Mouse (Mus musculus) cerebellum, adult 8-10 months (tissue): ENCODE results near the gene Wfdc2.

Source experiments
- DNase-seq: peaks from one replicate; pipeline ENCODE4 v3.0.0; 2022

The Wfdc2 gene

GRCm38 (mm10) chr2:164562391-164563188 is at the start of gene Wfdc2:
Wfdc2 (plus strand) TSS chr2:164562413.
- DNase-seq, result no peak

DNA sequence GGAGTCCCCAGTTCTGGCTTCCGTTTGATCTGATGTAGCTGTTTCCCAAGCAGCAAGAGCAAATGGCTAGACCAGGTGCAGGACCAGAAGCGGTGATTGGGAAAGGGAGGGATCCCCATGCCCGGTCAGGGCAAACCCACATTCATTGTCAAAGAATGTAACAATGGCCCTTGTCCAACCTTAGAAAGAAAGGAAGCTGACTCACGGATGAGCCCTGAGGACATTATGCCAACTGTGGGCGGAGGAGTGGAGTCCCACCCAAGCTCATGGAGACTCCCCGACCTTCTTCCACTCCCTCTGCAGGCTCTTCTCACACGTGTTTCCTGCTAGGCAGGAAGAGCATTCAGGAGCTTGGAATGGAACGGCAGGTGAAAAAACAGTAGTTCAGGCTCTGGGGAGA is 48.8 kb upstream of the Wfdc2 start:
- no peak for DNase-seq

DNA sequence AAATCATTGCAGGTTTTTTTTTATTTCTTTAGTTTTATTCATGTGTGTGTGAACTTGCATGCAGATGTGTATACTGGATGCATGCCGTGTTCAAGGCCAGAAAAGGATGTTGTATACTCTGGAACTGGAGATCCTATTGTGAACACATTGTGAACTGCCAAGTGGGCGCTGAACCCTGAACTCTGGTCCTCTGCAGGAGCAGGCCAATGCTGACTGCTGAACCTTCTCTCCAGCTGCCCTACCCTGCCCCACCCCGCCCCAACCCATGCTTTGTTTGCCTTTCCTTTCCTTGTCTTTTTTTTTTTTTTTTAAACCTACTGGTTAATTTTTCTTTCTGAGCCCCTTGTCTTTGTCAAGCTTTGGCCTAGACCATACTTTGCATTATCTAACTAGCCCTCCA is 47.3 kb upstream of the Wfdc2 start:
- no peak for DNase-seq

DNA sequence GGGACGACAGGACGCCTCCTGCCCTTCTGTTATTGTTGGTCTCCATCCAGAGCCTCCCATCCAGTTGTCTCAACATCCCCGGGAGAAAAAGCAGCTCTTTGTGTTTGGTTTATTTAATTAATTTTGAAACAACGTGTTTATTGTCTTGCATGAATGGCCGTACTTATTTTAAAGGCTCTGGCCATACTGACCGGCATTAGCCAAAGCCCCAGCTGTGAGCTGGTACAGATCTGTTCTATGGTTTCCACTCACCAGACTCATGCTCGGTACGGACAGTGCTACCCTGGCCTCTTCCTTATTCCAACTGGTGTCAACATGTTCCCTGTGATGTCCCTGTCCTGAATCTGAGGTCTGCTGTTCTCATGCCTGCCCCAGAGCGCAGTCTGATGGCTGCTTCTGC is 46.3 kb upstream of the Wfdc2 start:
- DNase-seq, result no peak

- DNase-seq, result no peak
Observed at GRCm38 (mm10) chr2:164516592-164516991, 45.6 kb upstream of the Wfdc2 start.

- DNase-seq, result peak; percentile 50
Observed at GRCm38 (mm10) chr2:164517485-164518221, 44.6 kb upstream of the Wfdc2 start.

- DNase-seq, result no peak
Observed at GRCm38 (mm10) chr2:164518266-164519170, 43.7 kb upstream of the Wfdc2 start.

- DNase-seq, result no peak
Observed at GRCm38 (mm10) chr2:164519171-164519526, 43.1 kb upstream of the Wfdc2 start.

GRCm38 (mm10) chr2:164520782-164521181 is 41.4 kb upstream of the Wfdc2 start:
- no peak for DNase-seq

DNA sequence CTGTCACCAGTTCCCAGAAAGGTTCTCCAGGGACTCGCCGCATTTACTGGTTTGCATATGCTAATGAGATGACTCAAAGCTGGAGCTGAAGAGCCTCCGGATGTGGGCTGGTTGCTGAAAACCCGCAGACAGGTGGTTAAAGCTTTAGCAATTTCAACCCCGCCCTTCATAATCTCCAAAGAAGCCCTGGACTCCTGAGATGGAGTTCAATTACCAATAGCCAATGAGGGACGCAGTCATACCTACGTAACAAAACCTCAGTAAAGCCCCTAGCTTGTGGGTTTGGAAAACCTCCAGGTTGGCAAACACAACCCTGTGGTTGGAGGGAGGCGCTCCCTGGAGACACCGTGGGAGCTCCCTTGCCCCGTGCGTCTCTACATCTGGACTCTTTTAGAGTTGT is 40.4 kb upstream of the Wfdc2 start:
- no peak for DNase-seq

DNA sequence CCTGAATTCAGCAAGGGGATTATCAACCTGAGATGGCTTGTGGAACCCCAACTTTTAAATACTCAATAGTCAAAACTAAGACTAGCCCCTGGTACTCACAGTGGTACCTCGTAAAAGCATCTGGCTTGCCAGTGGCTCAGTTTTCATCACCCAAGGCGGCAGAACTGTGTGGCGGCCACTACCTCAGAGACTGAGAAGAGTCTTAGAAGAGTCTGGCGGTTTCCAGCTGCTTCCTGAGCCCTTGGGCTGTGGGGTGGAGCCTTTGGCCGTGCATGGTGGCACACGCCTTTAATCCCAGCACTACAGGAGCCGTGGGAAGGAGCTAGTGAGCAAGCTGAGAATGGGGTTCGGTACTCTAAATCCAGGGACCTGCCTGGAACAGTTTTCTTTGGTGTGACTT is 39.9 kb upstream of the Wfdc2 start:
- no peak for DNase-seq

- DNase-seq, result no peak
Observed at GRCm38 (mm10) chr2:164523301-164523773, 38.9 kb upstream of the Wfdc2 start.

GRCm38 (mm10) chr2:164528557-164528956 is 33.7 kb upstream of the Wfdc2 start:
- DNase-seq, result no peak

- DNase-seq, result peak; percentile 73
Observed at GRCm38 (mm10) chr2:164531169-164531568, 31.0 kb upstream of the Wfdc2 start.

- DNase-seq, result no peak
Observed at GRCm38 (mm10) chr2:164534315-164534714, 27.9 kb upstream of the Wfdc2 start.

DNA sequence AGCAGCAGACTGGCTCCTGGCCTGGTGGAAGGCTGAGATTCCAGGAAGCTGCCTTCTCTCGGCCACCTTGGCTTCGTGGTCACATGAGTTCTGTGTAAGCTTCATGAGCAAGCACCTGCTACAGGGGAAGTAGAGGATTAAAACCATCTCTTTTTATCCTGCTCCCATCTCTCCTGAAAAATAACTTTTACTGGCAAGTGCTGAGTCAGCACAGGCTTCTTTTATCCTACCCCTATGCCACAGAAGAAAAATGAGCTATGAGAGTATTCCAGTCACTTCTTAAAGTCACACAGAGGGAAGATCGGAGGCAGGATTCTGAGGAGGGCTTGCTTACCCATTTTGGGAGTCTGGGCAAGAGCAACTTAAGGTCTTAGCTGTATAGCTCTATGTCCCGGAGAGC is 25.2 kb upstream of the Wfdc2 start:
- no peak for DNase-seq

DNA sequence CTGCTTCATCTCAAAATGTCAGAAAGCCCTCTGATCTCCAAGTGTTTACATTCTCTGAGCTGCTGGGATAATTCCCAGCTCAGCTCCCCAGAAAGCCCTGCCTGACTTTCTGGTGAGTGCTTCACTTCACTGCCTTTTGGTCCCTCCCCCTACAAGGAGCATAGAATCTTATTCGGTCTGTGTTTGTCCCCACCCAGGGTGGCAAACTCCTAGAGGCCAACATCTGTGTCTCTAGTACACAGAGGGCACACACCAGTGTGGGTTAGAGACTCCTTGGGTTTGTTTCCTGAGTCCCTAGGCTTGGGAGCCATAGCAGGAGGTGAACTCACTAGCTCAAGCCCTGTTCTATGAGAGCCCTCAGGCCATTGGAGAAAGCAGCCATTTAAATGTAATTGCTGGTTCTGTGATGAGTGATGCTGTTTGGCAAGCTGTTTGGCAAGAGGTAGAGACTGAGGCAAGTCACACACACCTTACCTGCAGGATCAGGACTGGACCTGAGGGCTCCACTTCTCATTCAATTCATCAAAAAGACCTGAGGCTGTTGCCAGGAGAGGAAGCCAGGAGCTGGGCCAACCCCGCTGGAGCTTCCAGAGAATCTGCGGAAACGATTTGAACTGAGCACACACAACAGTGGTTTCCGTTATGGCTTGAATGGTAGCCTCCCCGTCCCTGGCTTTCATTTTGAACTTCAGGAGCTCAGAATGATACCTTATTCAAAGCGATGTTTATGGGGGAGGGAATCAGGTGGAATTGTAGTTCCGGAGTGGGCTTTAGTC is 21.4 kb upstream of the Wfdc2 start:
- DNase-seq, result no peak

- no peak for DNase-seq
Observed at GRCm38 (mm10) chr2:164542132-164542531, 20.1 kb upstream of the Wfdc2 start.

DNA sequence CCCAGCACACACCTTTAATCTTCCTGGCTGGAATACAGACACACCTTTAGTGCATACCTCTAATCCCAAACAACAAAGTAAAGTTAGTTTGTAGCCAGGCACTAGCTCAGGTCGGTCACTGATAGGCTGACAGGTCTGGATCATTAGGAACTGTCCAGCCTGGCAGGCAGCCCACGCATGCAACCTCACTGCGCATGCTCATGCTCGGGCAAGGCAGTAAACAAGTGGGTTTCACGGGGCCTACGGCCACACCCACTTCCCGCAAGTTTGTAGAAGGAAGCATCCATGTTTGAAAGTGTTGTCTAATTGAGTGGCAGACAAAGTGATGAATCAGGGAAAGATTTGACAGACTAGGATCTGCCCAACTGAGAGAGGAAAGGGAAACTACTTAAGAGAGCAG is 19.6 kb upstream of the Wfdc2 start:
- DNase-seq, result no peak

DNA sequence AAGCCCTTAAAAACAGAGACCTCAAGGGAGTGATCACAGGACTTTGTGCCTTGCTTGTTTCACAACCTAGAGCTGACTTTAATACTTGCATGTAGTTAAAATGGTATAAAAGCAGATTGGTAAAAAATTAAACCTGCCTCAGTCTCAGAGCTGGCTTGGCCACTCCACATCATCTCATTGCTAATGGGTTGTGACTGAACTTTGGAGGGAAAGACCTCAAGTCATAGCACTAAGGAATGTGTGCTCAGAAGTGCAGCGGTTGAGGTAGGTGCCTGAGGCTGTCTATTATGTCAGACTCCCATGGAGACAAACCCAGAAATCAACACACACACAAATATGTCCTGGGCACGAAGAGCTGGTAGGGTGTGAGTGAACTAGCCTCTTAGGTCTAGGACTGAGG is 18.5 kb upstream of the Wfdc2 start:
- no peak for DNase-seq

- no peak for DNase-seq
Observed at GRCm38 (mm10) chr2:164544454-164545097, 17.6 kb upstream of the Wfdc2 start.

DNA sequence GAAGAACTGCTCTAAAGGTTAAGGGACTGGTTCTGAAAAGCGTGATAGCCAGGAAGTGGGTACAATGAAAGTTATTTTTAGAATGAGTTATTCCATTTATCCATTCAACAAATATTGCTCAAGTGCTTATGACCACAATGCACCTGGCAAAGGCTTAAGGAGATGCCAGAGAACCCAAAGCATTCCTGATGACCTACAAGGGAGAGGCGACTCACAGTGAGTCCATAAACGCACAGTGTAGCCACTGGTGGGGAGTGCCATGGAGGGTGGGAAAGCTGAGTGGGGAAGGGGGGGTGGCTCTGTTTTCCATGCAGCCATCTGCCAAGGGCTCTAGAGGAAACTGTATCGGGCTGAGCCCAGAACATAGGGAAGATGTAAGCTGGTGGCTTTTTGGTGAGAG is 12.9 kb upstream of the Wfdc2 start:
- no peak for DNase-seq
